Mouse (Mus musculus) limb, embryonic 10.5 days (tissue): ENCODE data around the gene Khdrbs1. TPM values are rescaled to one million over a fixed set of nuclear protein-coding genes. Genes with fewer than 3 reads are reported as not detected.

Experiments used
- microRNA-seq: library from miRNA; unstranded; fragments of <30 nt; microRNA quantifications from one replicate; pipeline ENCODE4, GENCODE M21; 2017
- polyA plus RNA-seq: library from polyadenylated mRNA; unstranded; fragments of >200 nt; fragmentation: Nextera tagmentation; extraction: Ambion mirVana; gene quantifications from 2 replicates; pipeline ENCODE4 v1.2.1, GENCODE M21; 2016

Gene Khdrbs1
- polyA plus RNA-seq, 1 experiment from 2014 or later = 179 TPM

Small RNAs within 50 kb of the gene (microRNA-seq; reads per million reads assigned to microRNA genes)
- gene Gm28017 (not detected), gene Mir7016 (not detected)

Other genes with a start within 250 kb of the Khdrbs1 start
- gene Marcksl1, start 228.7 kb downstream of the Khdrbs1 start, polyA plus RNA-seq = 1,533 and 1,561 TPM in 2 replicates
- gene Hdac1, start 199.6 kb downstream of the Khdrbs1 start, polyA plus RNA-seq = 308 and 336 TPM in 2 replicates
- 10.3 and 13.5 TPM in 2 replicates for gene Lck, start 168.7 kb downstream of the Khdrbs1 start, polyA plus RNA-seq
- gene Fam167b, start 163.8 kb downstream of the Khdrbs1 start, polyA plus RNA-seq = 2.6 and 5.1 TPM in 2 replicates
- 322 and 358 TPM in 2 replicates for gene Eif3i, start 141.7 kb downstream of the Khdrbs1 start, polyA plus RNA-seq
- gene Tmem234, start 141.6 kb downstream of the Khdrbs1 start, polyA plus RNA-seq = 228 and 231 TPM in 2 replicates
- 1.7 and 1.8 TPM in 2 replicates for gene Dcdc2b, start 128.0 kb downstream of the Khdrbs1 start, polyA plus RNA-seq
- 30.2 and 34.7 TPM in 2 replicates for gene Iqcc, start 123.2 kb downstream of the Khdrbs1 start, polyA plus RNA-seq
- gene Ccdc28b, start 118.4 kb downstream of the Khdrbs1 start, polyA plus RNA-seq = 34.9 and 42.3 TPM in 2 replicates
- gene Txlna, start 101.2 kb downstream of the Khdrbs1 start, polyA plus RNA-seq = 109 and 122 TPM in 2 replicates
- gene Kpna6, start 69.5 kb downstream of the Khdrbs1 start, polyA plus RNA-seq = 14.8 TPM in 2 replicates
- gene Tmem39b, start 45.5 kb downstream of the Khdrbs1 start, polyA plus RNA-seq = 16.0 TPM in 2 replicates
- gene Ptp4a2, start 68.9 kb upstream of the Khdrbs1 start, polyA plus RNA-seq = 298 and 321 TPM in 2 replicates
- 0.06 TPM in 1 of 2 replicates, not detected in the other for gene Spocd1, start 186.9 kb upstream of the Khdrbs1 start, polyA plus RNA-seq
- 0.45 and 0.84 TPM in 2 replicates for gene Adgrb2, start 242.6 kb upstream of the Khdrbs1 start, polyA plus RNA-seq